Mouse (Mus musculus) embryonic facial prominence, embryonic 14.5 days (tissue): ENCODE data around the gene Ostf1. TPM values are rescaled to one million over a fixed set of nuclear protein-coding genes. Genes with fewer than 3 reads are reported as not detected.

ENCODE experiments used
- ATAC-seq: fragments of 200-750 bp; cut with Nextera tagmentation; 2 replicates; pipeline ENCODE4 v1.8.0; 2017; ENCODE audit warnings: low read depth, moderate number of reproducible peaks, moderate TSS enrichment
- DNase-seq: peaks from one replicate; pipeline ENCODE4 v3.0.0-alpha.2; 2015; ENCODE audit warnings: low spot score
- H3K27ac ChIP-seq: fragments of 300-500 bp; sonication (generic); replicated peaks from 2 replicates; pipeline ENCODE4 v1.5.1; 2014; ENCODE audit warnings: low read depth, mild to moderate bottlenecking, low read length, moderate library complexity
- H3K27me3 ChIP-seq: fragments of 300-500 bp; sonication (generic); replicated peaks from 2 replicates; pipeline ENCODE4 v1.6.1; 2014; ENCODE audit warnings: low read length; ENCODE audit not compliant: control insufficient read depth, insufficient read depth
- H3K36me3 ChIP-seq: fragments of 300-500 bp; sonication (generic); 2 replicates; pipeline ENCODE4 v1.6.1; 2014; ENCODE audit warnings: low read length, mixed read lengths; ENCODE audit not compliant: control insufficient read depth, insufficient read depth
- H3K4me1 ChIP-seq: fragments of 300-500 bp; sonication (generic); 2 replicates; pipeline ENCODE4 v1.6.1; 2014; ENCODE audit warnings: antibody characterized with exemption, low read length; ENCODE audit not compliant: control insufficient read depth, insufficient read depth
- H3K4me2 ChIP-seq: fragments of 300-500 bp; sonication (generic); 2 replicates; pipeline ENCODE4 v1.6.1; 2014; ENCODE audit warnings: low read depth, mild to moderate bottlenecking, low read length, moderate library complexity, mixed read lengths
- H3K4me3 ChIP-seq: fragments of 300-500 bp; sonication (generic); 2 replicates; pipeline ENCODE4 v1.5.1; 2014; ENCODE audit warnings: low read depth, mild to moderate bottlenecking, low read length
- H3K9ac ChIP-seq: fragments of 300-500 bp; sonication (generic); 2 replicates; pipeline ENCODE4 v1.6.1; 2014; ENCODE audit warnings: low read depth, mild to moderate bottlenecking, low read length, moderate library complexity, mixed read lengths
- H3K9me3 ChIP-seq: fragments of 300-500 bp; sonication (generic); 2 replicates; pipeline ENCODE4 v1.6.1; 2016; ENCODE audit warnings: low read length; ENCODE audit not compliant: control insufficient read depth
- WGBS: fragments of 180-500 bp; shearing (Covaris S2); extraction: QIAGEN DNeasy Blood & Tissue Kit; methylation state at CpG from one replicate; pipeline ENCODE4 v1.1.7; 2014; 5-methylcytosine and 5-hydroxymethylcytosine counted together
- polyA plus RNA-seq: library from polyadenylated mRNA; unstranded; fragments of >200 nt; fragmentation: Nextera tagmentation; extraction: Ambion mirVana; gene quantifications from 2 replicates; pipeline ENCODE4 v1.2.1, GENCODE M21; 2014

Ostf1 gene
- polyA plus RNA-seq, 1 experiment from 2014 or later: 116 TPM

DNA sequence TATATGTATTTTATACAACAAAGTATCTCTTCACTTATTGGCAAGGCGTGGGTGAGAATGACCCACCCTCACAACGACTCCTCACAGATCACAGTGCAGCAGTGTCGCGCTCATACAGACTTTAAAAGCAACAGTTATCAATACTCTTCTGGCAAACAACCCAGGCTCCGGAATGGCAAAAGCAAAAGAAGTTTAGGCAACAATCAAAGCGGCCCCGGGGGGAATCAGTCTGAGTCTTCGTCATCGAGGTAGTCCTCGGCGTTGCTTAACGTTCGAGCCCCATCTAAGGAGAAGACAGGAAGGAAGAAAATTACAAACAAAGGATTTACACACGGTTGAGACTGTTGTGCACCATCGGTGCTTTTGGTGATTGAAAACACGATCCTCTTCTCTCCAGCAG lies 50.6 kb downstream of the Ostf1 start:
- peaks cover 12% of the 10 kb centered on the region for H3K4me1 ChIP-seq
- H3K9me3 ChIP-seq: no peaks in the 10 kb centered on the region
- peaks cover 8% of the 10 kb centered on the region; the same call in 1 of the 2 replicates for H3K36me3 ChIP-seq
- DNase-seq: no peak
- no peak overlapping the region for H3K4me3 ChIP-seq
- H3K27ac ChIP-seq: no peak overlapping the region
- ATAC-seq: no peak
- 89% methylated on average over 16 of the region's 16 CpGs for WGBS
- H3K4me2 ChIP-seq: no peak overlapping the region
- no peak overlapping the region for H3K9ac ChIP-seq
- H3K27me3 ChIP-seq: no peaks in the 10 kb centered on the region

DNA sequence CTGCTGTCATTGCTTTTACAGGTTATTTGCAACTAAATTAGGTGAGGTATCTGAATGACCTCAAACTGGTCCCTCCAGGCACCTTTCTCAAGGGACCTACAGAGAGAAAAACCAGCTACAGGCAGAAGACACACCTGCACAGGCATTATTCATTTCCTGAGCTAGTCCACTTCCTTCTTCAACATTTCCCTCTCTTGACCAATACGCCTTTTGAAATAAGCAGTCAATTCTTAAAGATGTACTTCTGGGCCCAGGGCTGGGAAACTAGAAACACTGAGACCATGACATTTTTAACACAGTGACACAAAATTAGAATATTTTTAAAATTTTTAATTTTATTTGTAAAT lies 52.6 kb downstream of the Ostf1 start:
- WGBS: 90% methylated on average over 1 of the region's 1 CpGs
- no peak for ATAC-seq
- H3K4me2 ChIP-seq: no peak overlapping the region

DNA sequence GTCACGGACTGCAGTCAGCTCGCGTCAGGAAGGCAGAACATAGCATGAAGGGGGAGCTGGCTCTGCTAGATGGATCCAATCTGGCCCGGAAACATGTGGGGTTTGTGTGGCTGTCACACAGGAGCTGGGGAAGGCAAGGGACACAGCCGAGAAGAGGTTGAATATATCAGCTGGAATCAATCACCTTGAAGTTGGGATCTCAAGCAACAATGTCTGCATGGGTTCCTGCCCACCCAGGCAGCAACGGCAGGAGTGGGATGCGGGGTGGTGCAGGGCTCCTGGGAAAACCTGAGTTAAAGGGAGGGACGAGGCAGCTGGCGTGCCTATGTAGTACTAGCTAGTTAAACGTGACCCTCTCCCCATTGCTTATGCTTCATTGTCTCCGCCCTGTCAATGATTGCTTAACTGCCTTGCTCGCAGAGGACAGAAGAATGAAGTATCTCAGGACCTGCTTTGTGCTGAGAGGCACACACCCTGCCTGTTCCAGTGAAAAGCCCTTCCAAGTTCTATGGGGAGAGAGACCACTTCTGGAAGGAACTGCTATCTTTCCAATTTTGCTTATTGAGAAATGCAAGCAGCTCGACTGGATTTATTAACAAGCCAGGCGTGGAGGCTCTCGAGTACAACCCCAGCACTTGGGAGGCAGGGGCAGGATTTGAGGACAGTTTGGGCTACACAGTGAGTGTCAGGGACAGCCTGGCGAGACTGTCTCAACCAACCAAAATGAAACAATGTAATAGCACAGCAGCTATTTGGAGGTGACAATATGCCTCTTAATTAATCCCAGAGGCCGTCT lies 53.2 kb downstream of the Ostf1 start:
- 0 out of 2 replicates have a peak overlapping the region, but pooled peaks have one; percentile 8 for H3K4me3 ChIP-seq

More for the DNA sequence above, 52.6 kb downstream of the Ostf1 start:
- H3K9me3 ChIP-seq: no peaks in the 10 kb centered on the region
- no peak overlapping the region for H3K9ac ChIP-seq
- H3K4me3 ChIP-seq: no peak overlapping the region
- DNase-seq: peak; percentile 21
- H3K27me3 ChIP-seq: no peaks in the 10 kb centered on the region
- peaks cover 12% of the 10 kb centered on the region for H3K4me1 ChIP-seq
- no peak overlapping the region for H3K27ac ChIP-seq
- H3K36me3 ChIP-seq: peaks cover 4% of the 10 kb centered on the region; the same call in 1 of the 2 replicates

GRCm38 (mm10) chr19:18577348-18577747 lies 54.3 kb downstream of the Ostf1 start:
- no peak overlapping the region for H3K27ac ChIP-seq
- no peak for ATAC-seq
- H3K4me2 ChIP-seq: no peak overlapping the region
- no peaks in the 10 kb centered on the region for H3K27me3 ChIP-seq
- 54% methylated on average over 5 of the region's 5 CpGs for WGBS
- H3K36me3 ChIP-seq: peaks cover 4% of the 10 kb centered on the region; the same call in 1 of the 2 replicates
- no peak for DNase-seq
- H3K4me3 ChIP-seq: no peak overlapping the region
- H3K9ac ChIP-seq: no peak overlapping the region
- peaks cover 12% of the 10 kb centered on the region for H3K4me1 ChIP-seq
- no peaks in the 10 kb centered on the region for H3K9me3 ChIP-seq

More for the DNA sequence above, 53.2 kb downstream of the Ostf1 start:
- Histone ChIP-seq H3K27ac (no peak overlapping the region), H3K9me3 (no peaks in the 10 kb centered on the region), H3K36me3 (peaks cover 4% of the 10 kb centered on the region; the same call in 1 of the 2 replicates), H3K9ac (no peak overlapping the region), H3K4me1 (peaks cover 12% of the 10 kb centered on the region), H3K27me3 (no peaks in the 10 kb centered on the region), H3K4me2 (peak overlapping the region; percentile 43)
- ATAC-seq: peak; percentile 42
- peak; percentile 49 for DNase-seq
- WGBS: 36% methylated on average over 17 of the region's 17 CpGs

DNA sequence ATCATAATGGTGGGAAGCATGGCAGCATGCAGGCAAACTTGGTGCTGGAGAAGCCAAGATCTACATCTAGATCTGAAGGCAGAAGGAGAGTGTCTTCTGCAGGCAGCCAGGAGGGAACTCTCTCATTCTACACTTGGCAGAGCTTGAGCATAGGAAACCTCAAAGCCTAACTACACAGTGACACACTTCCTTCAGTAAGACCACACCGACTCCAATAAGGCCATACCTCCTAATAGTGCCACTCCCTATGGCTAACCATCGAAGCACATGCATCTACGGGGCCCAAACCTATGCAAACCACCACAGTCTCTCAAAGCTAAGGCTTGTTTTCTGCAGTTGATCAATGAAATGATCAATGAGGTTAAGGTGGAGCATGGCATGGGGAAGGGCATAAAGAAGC lies 55.7 kb downstream of the Ostf1 start:
- DNase-seq (no peak), ATAC-seq (no peak)
- no peak overlapping the region for H3K4me2 ChIP-seq
- no peak overlapping the region for H3K9ac ChIP-seq
- no peaks in the 10 kb centered on the region for H3K9me3 ChIP-seq
- 93% methylated on average over 3 of the region's 3 CpGs for WGBS
- no peak overlapping the region for H3K27ac ChIP-seq
- peaks cover under 1% of the 10 kb centered on the region; the same call in 1 of the 2 replicates for H3K36me3 ChIP-seq
- H3K4me1 ChIP-seq: peaks cover 12% of the 10 kb centered on the region
- no peaks in the 10 kb centered on the region for H3K27me3 ChIP-seq
- no peak overlapping the region for H3K4me3 ChIP-seq

- Histone ChIP-seq H3K27me3 (no peaks in the 10 kb centered on the region), H3K4me3 (no peak overlapping the region), H3K9ac (no peak overlapping the region), H3K4me2 (no peak overlapping the region), H3K36me3 (no peaks in the 10 kb centered on the region), H3K9me3 (no peaks in the 10 kb centered on the region), H3K27ac (no peak overlapping the region), H3K4me1 (peaks cover 12% of the 10 kb centered on the region)
- ATAC-seq: no peak
- 70% methylated on average over 5 of the region's 5 CpGs for WGBS
- DNase-seq: no peak
Observed at GRCm38 (mm10) chr19:18573907-18574306, 57.7 kb downstream of the Ostf1 start.

- 46% methylated on average over 3 of the region's 3 CpGs for WGBS
- Histone ChIP-seq H3K36me3 (no peaks in the 10 kb centered on the region), H3K4me2 (no peak overlapping the region), H3K9ac (no peak overlapping the region), H3K27ac (no peak overlapping the region), H3K4me3 (no peak overlapping the region), H3K27me3 (no peaks in the 10 kb centered on the region), H3K9me3 (no peaks in the 10 kb centered on the region), H3K4me1 (peaks cover 12% of the 10 kb centered on the region)
- peak; percentile 51; the same call in 1 of the 2 replicates for ATAC-seq
- DNase-seq: no peak
Observed at GRCm38 (mm10) chr19:18573443-18573842, 58.2 kb downstream of the Ostf1 start.

GRCm38 (mm10) chr19:18569496-18569895 lies 62.1 kb downstream of the Ostf1 start:
- H3K9me3 ChIP-seq: no peaks in the 10 kb centered on the region
- no peak overlapping the region for H3K9ac ChIP-seq
- H3K27ac ChIP-seq: no peak overlapping the region
- H3K4me1 ChIP-seq: no peaks in the 10 kb centered on the region; the same call in 1 of the 2 replicates
- no peak overlapping the region for H3K4me3 ChIP-seq
- no peak overlapping the region for H3K4me2 ChIP-seq
- DNase-seq (no peak), ATAC-seq (no peak)
- H3K27me3 ChIP-seq: no peaks in the 10 kb centered on the region
- H3K36me3 ChIP-seq: no peaks in the 10 kb centered on the region
- 96% methylated on average over 1 of the region's 1 CpGs for WGBS
